ENCODE assay signal across 16 mouse cellular contexts in the genomic region with DNA sequence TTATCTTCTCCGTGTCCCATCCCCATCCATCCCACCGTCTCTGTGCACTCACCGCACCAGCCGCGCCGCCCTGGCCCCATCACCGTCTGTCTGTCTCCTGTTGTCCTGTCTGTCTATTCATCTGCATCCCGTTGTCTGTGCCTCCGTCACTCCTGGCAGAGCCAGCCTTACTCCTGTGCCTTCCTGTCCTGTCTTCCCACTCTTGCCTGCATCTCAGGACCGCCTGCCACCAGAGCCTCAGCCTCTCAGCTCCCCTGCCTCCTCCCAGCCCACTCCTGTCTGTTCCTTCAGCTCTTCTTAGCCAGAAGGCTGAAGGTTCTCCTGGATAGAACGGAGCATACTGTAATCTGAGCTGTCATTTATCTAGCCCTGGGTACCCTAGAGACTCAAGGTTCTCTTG.
"Had no signal": no experiment of that assay in that cellular context is flagged by ENCODE, and none has a peak within 500 bp of the region (broad histone marks: within the 10 kb centered on the region; RNA-seq: fewer than 3 reads in every experiment).

No protein-coding gene starts in this region.

- H3K27ac ChIP-seq: limb, embryonic 10.5 days; limb, embryonic 13.5 days; liver, embryonic 13.5 days had no signal

- DNase-seq: kidney, adult 18-20 months; kidney, adult 9 months; kidney, postnatal 14 days; kidney, postnatal 4 days; layer of hippocampus, postnatal 36 days; liver; liver, embryonic 13.5 days; lung, adult 2 months; lung, postnatal 14 days; lung, postnatal 4 days; midbrain, embryonic 14.5 days; right cerebral cortex, postnatal 25 days; thymus, adult 18-20 months; thymus, postnatal 36 days had no signal

- H3K27me3 ChIP-seq: limb, embryonic 13.5 days; liver, embryonic 13.5 days had no signal

- H3K9me3 ChIP-seq: limb, embryonic 10.5 days; limb, embryonic 13.5 days; liver, embryonic 13.5 days had no signal

- H3K4me3 ChIP-seq: limb, embryonic 10.5 days; limb, embryonic 13.5 days; liver, embryonic 13.5 days had no signal
